Mouse (Mus musculus) CD8-positive naive resting alpha-beta T cell, adult 2 months (primary cell): Measurements from ENCODE around the gene Phactr1.

Experiments used
- DNase-seq, 2 experiments: peaks; one replicate each; pipeline ENCODE4 v3.0.0; 2022; ENCODE audit warnings: low read depth in 2 of 2, low spot score in 2 of 2

Gene Phactr1

GRCm38 (mm10) chr13:42757654-42758400, 77.4 kb downstream of the Phactr1 start:
- no peak for DNase-seq

GRCm38 (mm10) chr13:42759170-42759569, 78.7 kb downstream of the Phactr1 start:
- DNase-seq = no peak

GRCm38 (mm10) chr13:42760907-42761544, 80.6 kb downstream of the Phactr1 start:
- no peak for DNase-seq

GRCm38 (mm10) chr13:42772314-42772713, 91.9 kb downstream of the Phactr1 start:
- DNase-seq = no peak

GRCm38 (mm10) chr13:42774040-42774439, 93.6 kb downstream of the Phactr1 start:
- DNase-seq = no peak

GRCm38 (mm10) chr13:42782151-42782550, 101.7 kb downstream of the Phactr1 start:
- DNase-seq = no peak

- DNase-seq = no peak
These were observed 108.8 kb downstream of the Phactr1 start for GRCm38 (mm10) chr13:42789221-42789620.

- DNase-seq = no peak
These were observed 111.9 kb downstream of the Phactr1 start for GRCm38 (mm10) chr13:42792279-42792678.

GRCm38 (mm10) chr13:42800523-42800922, 120.1 kb downstream of the Phactr1 start:
- no peak for DNase-seq

GRCm38 (mm10) chr13:42804314-42804713, 123.9 kb downstream of the Phactr1 start:
- DNase-seq = no peak

GRCm38 (mm10) chr13:42812762-42813161, 132.3 kb downstream of the Phactr1 start:
- no peak for DNase-seq

- peak; percentile 4 to 26 for DNase-seq
These were observed 138.0 kb downstream of the Phactr1 start for GRCm38 (mm10) chr13:42818378-42818777.

GRCm38 (mm10) chr13:42820513-42820912, 140.1 kb downstream of the Phactr1 start:
- DNase-seq = no peak

- no peak for DNase-seq
These were observed 141.1 kb downstream of the Phactr1 start for GRCm38 (mm10) chr13:42821426-42822106.

- peak; percentile 23 to 25 for DNase-seq
These were observed 142.1 kb downstream of the Phactr1 start for GRCm38 (mm10) chr13:42822545-42822944.

- no peak for DNase-seq
These were observed 143.5 kb downstream of the Phactr1 start for GRCm38 (mm10) chr13:42823875-42824274.

- DNase-seq = no peak
These were observed 146.2 kb downstream of the Phactr1 start for GRCm38 (mm10) chr13:42826602-42827001.

GRCm38 (mm10) chr13:42828978-42829377, 148.6 kb downstream of the Phactr1 start:
- no peak for DNase-seq

- DNase-seq = no peak
These were observed 155.0 kb downstream of the Phactr1 start for GRCm38 (mm10) chr13:42835441-42835840.

- no peak for DNase-seq
These were observed 158.9 kb downstream of the Phactr1 start for GRCm38 (mm10) chr13:42839358-42839757.

GRCm38 (mm10) chr13:42852086-42852485, 171.7 kb downstream of the Phactr1 start:
- no peak for DNase-seq
